Mouse (Mus musculus): Measurements from ENCODE around the gene Olfr149. TPM values are rescaled to one million over a fixed set of nuclear protein-coding genes. Genes with fewer than 3 reads are reported as not detected.

The Olfr149 gene
- not detected in 2 replicates for polyA plus RNA-seq (2012; ENCODE audit: low replicate concordance)

DNA sequence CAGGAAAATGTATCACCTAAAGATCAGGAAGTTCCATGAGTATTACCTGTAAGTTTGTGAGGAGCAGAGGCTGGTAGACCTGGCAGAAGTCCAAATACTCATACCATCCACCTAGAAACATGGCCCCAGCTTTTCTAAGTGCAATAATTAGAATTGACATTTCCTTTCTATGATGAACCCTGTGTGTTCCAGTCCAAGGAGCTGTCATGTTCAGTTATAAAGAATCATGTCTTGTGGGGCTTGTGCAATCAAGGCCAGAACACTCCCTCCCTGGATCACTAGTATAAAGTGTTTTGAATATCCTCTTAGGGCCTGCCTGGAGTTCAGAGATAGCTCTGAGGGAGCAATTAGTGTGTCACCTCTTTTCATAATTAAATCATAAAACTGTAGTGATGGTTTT lies at the start of gene Olfr149:
TSS of gene Olfr149 (minus strand) at position 101 of the 400 bp plus-strand sequence.

GRCm38 (mm10) chr9:39745949-39746348 lies 39.0 kb upstream of the Olfr149 start, which contains the start of gene Olfr967:
Olfr967 (plus strand) TSS chr9:39746249.

GRCm38 (mm10) chr9:39730678-39731077 lies 23.8 kb upstream of the Olfr149 start, which contains the start of gene Olfr150:
Olfr150 (plus strand) TSS chr9:39730978.

DNA sequence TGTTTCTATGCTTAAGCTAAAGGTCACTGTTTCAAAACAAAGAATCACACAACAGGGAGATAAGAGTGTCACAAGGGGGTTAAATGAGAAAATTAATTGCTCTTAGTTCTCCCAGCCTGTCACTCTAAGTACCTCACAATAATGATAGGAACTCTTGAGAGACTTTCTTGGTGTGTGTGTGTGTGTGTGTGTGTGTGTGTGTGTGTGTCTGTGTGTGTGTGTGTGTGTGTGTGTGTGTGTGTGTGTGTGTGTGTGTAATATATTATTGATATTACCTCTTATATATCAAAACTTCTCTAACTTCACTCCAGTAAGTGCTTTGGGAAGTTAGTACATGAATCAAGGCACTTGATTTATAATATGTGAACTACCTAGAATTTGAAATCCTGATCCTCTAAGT lies 4.1 kb upstream of the Olfr149 start, which contains the start of gene Olfr965:
TSS of gene Olfr965 (plus strand) at position 301 of the 400 bp plus-strand sequence.

GRCm38 (mm10) chr9:39666905-39667304 lies 40.0 kb downstream of the Olfr149 start, which contains the start of gene Olfr963:
Olfr963 (plus strand) TSS chr9:39667205.

Other genes with a start within 250 kb of the Olfr149 start
- gene Olfr955, start 235.2 kb downstream of the Olfr149 start, polyA plus RNA-seq (2012; ENCODE audit: low replicate concordance), result not detected in 2 replicates
- gene Olfr44, start 213.1 kb downstream of the Olfr149 start, polyA plus RNA-seq (2012; ENCODE audit: low replicate concordance), result not detected in 2 replicates
- gene Olfr957, start 191.3 kb downstream of the Olfr149 start, polyA plus RNA-seq (2012; ENCODE audit: low replicate concordance), result not detected in 2 replicates
- not detected in 2 replicates for gene Olfr958, start 153.1 kb downstream of the Olfr149 start, polyA plus RNA-seq (2012; ENCODE audit: low replicate concordance)
- not detected in 2 replicates for gene Olfr959, start 131.5 kb downstream of the Olfr149 start, polyA plus RNA-seq (2012; ENCODE audit: low replicate concordance)
- gene AW551984, start 102.7 kb downstream of the Olfr149 start, polyA plus RNA-seq (2012; ENCODE audit: low replicate concordance), result not detected in 2 replicates
- gene Olfr148, start 96.5 kb downstream of the Olfr149 start, polyA plus RNA-seq (2012; ENCODE audit: low replicate concordance), result not detected in 2 replicates
- not detected in 2 replicates for gene Olfr960, start 85.7 kb downstream of the Olfr149 start, polyA plus RNA-seq (2012; ENCODE audit: low replicate concordance)
- gene Olfr961, start 62.0 kb downstream of the Olfr149 start, polyA plus RNA-seq (2012; ENCODE audit: low replicate concordance), result not detected in 2 replicates
- gene Olfr963, start 39.9 kb downstream of the Olfr149 start, polyA plus RNA-seq (2012; ENCODE audit: low replicate concordance), result not detected in 2 replicates
- not detected in 2 replicates for gene Olfr965, start 4.2 kb upstream of the Olfr149 start, polyA plus RNA-seq (2012; ENCODE audit: low replicate concordance)
- gene Olfr150, start 23.9 kb upstream of the Olfr149 start, polyA plus RNA-seq (2012; ENCODE audit: low replicate concordance), result not detected in 2 replicates
- not detected in 2 replicates for gene Olfr967, start 39.1 kb upstream of the Olfr149 start, polyA plus RNA-seq (2012; ENCODE audit: low replicate concordance)
- not detected in 2 replicates for gene Olfr968, start 76.1 kb upstream of the Olfr149 start, polyA plus RNA-seq (2012; ENCODE audit: low replicate concordance)
- gene Olfr969, start 83.8 kb upstream of the Olfr149 start, polyA plus RNA-seq (2012; ENCODE audit: low replicate concordance), result not detected in 2 replicates
- not detected in 2 replicates for gene Olfr970, start 101.7 kb upstream of the Olfr149 start, polyA plus RNA-seq (2012; ENCODE audit: low replicate concordance)
- not detected in 2 replicates for gene Olfr971, start 129.8 kb upstream of the Olfr149 start, polyA plus RNA-seq (2012; ENCODE audit: low replicate concordance)
- gene Olfr972, start 159.3 kb upstream of the Olfr149 start, polyA plus RNA-seq (2012; ENCODE audit: low replicate concordance), result not detected in 2 replicates
- not detected in 2 replicates for gene Olfr229, start 200.2 kb upstream of the Olfr149 start, polyA plus RNA-seq (2012; ENCODE audit: low replicate concordance)
- not detected in 2 replicates for gene Olfr974, start 230.4 kb upstream of the Olfr149 start, polyA plus RNA-seq (2012; ENCODE audit: low replicate concordance)
- not detected in 2 replicates for gene Olfr975, start 244.9 kb upstream of the Olfr149 start, polyA plus RNA-seq (2012; ENCODE audit: low replicate concordance)